Mouse (Mus musculus): Measurements from ENCODE around the gene Hdhd5. TPM values are rescaled to one million over a fixed set of nuclear protein-coding genes. Genes with fewer than 3 reads are reported as not detected.
A peak's percentile ranks its signal among the peaks of the same experiment; 100 is the strongest.

Hdhd5 gene
- polyA plus RNA-seq (2016; fragmentation: Nextera tagmentation; extraction: Ambion mirVana): 22.9 and 24.0 TPM in 2 replicates

DNA sequence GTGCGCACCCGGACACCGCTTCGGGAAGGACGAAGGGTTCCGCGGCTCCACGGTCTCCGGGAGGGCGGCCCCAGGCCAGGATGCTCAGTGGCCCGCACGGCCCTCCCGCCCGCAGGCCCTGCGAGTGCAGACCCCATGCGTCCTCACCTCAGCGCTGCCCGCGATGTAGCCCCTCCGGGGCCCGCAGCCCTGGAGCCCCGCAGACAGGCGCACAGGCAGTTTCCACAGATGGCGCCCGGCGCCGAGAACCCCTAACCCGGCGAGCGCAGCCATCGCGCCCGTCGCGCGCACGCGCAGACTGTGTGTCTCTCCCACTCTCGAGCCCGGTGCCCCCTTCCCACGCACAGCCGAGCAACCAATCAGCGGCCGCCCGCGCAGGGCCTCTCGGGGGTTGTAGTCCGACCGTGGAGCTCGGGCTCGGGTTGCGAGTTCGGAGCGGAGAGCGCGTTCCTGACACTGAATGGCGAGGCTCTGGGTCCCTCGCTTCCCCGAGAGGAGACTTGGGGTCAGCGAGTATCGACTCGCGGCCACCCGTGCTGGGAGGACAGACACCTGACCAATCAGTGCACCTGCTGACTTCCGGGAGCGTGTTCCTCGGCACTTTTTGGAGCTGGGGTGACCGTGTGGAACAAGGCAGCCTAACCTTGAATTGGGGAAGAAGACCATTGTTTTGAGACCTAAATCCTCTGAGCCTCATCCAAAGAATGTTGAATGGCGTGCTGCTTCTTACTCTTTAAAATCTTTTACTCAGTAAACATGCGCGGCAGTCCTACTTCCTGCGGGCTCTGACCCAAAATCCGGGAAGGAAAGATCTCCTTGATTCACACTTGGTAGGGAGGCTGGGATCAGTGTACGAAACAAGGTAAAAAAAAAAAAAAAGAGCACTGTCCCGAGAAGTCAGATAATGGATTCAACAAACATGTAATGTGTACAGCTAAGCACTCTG is at the start of gene Hdhd5:
Hdhd5 (minus strand) TSS at position 300 of the 946 bp plus-strand sequence.
- Histone ChIP-seq H3K4me1 (peaks cover 24% of the 10 kb centered on the region), H3K4me3 (peak within 1 kb of the TSS; percentile 98), H3K36me3 (replicated peaks) (peaks cover 19% of the 10 kb centered on the region; the same call in 1 of the 2 replicates), H3K27ac (replicated peaks) (peak within 1 kb of the TSS; percentile 93), H3K27me3 (replicated peaks; ENCODE audit: low read depth, poor library complexity, severe bottlenecking) (no peaks in the 10 kb centered on the region), H3K9me3 (no peaks in the 10 kb centered on the region)
- WGBS: under 1% methylated on average over 75 of the region's 75 CpGs
- peak; percentile 97 for DNase-seq (ENCODE audit: low spot score)

DNA sequence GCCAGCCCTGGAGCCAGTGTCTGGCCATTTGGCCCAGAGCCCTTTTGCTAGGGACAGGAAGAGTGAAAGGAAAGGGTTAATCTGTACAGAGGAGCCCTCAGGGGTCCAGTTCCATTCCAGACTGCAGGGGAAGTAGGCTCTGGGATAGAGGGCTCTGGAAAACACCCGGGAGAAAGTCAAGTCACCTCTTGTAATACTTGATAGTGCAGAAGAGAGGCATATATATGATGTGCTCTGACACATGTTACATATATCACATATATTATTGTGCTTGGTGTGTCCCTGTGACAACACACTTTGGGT is 49.5 kb upstream of the Hdhd5 start:
- H3K36me3 ChIP-seq (replicated peaks): no peaks in the 10 kb centered on the region

DNA sequence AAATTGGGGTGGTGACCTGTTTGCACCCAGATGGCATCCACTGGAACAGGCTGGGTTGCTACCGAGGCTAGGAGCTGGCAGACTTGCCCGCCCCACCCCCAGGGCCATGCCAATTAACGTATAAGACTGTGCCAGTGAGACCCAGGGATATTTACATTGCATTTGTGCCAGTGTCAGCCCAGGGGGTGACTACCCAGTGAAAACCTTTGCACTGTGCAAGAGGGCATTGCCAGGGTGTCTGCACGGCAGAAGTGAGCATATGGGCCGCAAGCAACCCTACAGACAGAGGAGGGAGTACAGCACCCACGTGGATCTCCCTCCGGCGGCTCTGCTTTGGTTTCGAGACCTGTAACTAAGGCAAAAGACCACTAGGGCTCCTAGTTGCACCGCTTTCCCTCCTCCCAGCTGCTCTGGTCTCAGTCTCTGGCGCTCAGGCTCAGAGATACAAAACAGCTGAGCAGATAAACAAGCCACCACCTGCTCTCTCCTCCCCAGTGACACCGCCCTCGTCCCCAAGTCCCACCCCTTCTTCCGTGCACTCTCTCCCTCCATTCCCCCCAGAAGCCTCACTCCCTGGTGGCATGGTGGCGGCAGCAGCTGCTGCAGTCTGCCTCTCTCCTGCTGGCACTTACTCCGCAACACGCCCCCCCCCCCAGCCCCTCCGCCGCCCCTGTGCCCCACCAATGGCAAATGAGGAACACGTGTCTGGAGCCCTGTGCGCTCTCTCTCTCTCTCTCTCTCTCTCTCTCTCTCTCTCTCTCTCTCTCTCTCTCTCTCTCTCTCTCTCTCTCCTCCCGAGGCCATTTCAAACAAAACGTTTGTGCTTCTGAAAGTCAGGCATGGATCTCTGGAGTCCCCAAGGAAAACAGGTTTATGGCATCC is 49.0 kb upstream of the Hdhd5 start:
- peak overlapping the region; percentile 71 for H3K27ac ChIP-seq (replicated peaks)
- under 1% methylated on average over 23 of the region's 23 CpGs for WGBS
- no peaks in the 10 kb centered on the region for H3K9me3 ChIP-seq
- H3K27me3 ChIP-seq (replicated peaks; ENCODE audit: low read depth, poor library complexity, severe bottlenecking): peaks cover 16% of the 10 kb centered on the region
- H3K4me3 ChIP-seq: peak overlapping the region; percentile 64
- H3K4me1 ChIP-seq: peaks cover 30% of the 10 kb centered on the region
- H3K36me3 ChIP-seq (replicated peaks): no peaks in the 10 kb centered on the region
- peak; percentile 81 for DNase-seq (ENCODE audit: low spot score)

More for the DNA sequence above, 49.5 kb upstream of the Hdhd5 start:
- peak overlapping the region; percentile 64 for H3K4me3 ChIP-seq
- H3K4me1 ChIP-seq: peaks cover 36% of the 10 kb centered on the region
- no peaks in the 10 kb centered on the region for H3K9me3 ChIP-seq
- no peak for DNase-seq (ENCODE audit: low spot score)
- H3K27me3 ChIP-seq (replicated peaks; ENCODE audit: low read depth, poor library complexity, severe bottlenecking): peaks cover 16% of the 10 kb centered on the region
- peak overlapping the region; percentile 71 for H3K27ac ChIP-seq (replicated peaks)
- 3% methylated on average over 1 of the region's 1 CpGs for WGBS

DNA sequence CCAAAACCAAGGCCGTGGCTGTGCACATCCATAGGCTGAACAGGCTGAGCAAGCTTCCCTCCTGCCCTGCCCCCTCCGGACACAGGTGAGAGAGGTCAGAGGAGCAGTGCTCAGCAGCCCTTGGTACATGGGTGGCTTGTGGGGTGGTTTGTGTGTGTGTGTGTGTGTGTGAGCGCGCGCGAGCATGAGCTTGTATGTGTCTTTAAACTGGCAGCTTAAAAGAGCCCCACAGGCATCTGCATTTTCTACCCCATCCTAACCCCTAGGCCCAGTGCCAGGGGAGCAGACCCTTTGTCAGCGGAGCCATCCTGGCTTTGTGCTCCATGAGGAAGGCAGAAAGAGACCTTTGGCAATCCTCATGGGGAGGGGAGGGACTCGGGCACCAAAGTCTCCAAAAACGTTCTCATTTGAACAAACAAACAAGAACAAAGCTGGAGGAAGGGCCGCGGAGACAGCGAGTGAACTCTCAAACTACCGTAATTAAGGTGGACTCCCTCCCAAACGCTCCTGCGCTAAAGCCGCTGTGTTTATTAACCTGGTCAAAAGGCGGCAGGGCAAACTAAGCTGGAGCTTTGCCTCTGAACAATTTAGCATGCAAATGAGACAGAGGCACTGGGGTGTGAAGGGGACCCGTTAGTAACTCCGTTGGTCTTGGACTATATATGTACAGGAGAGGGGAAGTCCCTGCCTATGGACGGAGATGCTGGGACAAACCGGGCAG is 48.2 kb upstream of the Hdhd5 start:
- Histone ChIP-seq H3K9me3 (no peaks in the 10 kb centered on the region), H3K4me3 (peak overlapping the region; percentile 64), H3K27me3 (replicated peaks; ENCODE audit: low read depth, poor library complexity, severe bottlenecking) (peaks cover 16% of the 10 kb centered on the region), H3K4me1 (peaks cover 30% of the 10 kb centered on the region), H3K36me3 (replicated peaks) (no peaks in the 10 kb centered on the region), H3K27ac (replicated peaks) (peak overlapping the region; percentile 71)
- peak; percentile 40 for DNase-seq (ENCODE audit: low spot score)
- 2% methylated on average over 21 of the region's 21 CpGs for WGBS

- DNase-seq (ENCODE audit: low spot score): no peak
- Histone ChIP-seq H3K27ac (replicated peaks) (peak overlapping the region; percentile 71; the same call in 1 of the 2 replicates), H3K9me3 (no peaks in the 10 kb centered on the region), H3K36me3 (replicated peaks) (no peaks in the 10 kb centered on the region), H3K4me3 (no peak overlapping the region), H3K4me1 (peaks cover 30% of the 10 kb centered on the region), H3K27me3 (replicated peaks; ENCODE audit: low read depth, poor library complexity, severe bottlenecking) (peaks cover 16% of the 10 kb centered on the region)
- 47% methylated on average over 5 of the region's 5 CpGs for WGBS
Measured at GRCm38 (mm10) chr6:120578471-120578870, 47.4 kb upstream of the Hdhd5 start.

GRCm38 (mm10) chr6:120572372-120572771 is 41.3 kb upstream of the Hdhd5 start:
- no peaks in the 10 kb centered on the region for H3K36me3 ChIP-seq (replicated peaks)
- 65% methylated on average over 1 of the region's 1 CpGs for WGBS
- no peak overlapping the region for H3K27ac ChIP-seq (replicated peaks)
- H3K4me3 ChIP-seq: no peak overlapping the region
- no peak for DNase-seq (ENCODE audit: low spot score)
- H3K4me1 ChIP-seq: peaks cover 4% of the 10 kb centered on the region
- no peaks in the 10 kb centered on the region; the same call in 1 of the 2 replicates for H3K27me3 ChIP-seq (replicated peaks; ENCODE audit: low read depth, poor library complexity, severe bottlenecking)
- H3K9me3 ChIP-seq: no peaks in the 10 kb centered on the region

DNA sequence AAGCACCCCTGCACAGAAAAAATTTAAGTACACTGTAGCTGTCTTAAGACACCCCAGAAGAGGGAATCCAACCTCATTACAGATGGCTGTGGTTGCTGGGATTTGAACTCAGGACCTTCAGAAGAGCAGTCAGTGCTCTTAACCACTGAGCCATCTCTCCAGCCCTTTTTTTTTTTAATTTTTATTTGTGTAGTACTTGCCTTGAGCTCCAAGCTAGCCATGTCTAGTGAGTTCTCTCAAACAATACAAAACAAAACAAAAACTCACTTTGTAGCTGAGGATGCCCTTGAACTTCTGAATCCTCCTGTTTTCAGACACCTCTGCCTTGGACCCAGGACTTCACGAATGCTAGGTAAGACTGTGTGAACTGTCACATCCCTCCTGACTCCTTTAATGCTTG is 37.1 kb upstream of the Hdhd5 start:
- Histone ChIP-seq H3K9me3 (no peaks in the 10 kb centered on the region), H3K27ac (replicated peaks) (no peak overlapping the region), H3K4me3 (no peak overlapping the region), H3K36me3 (replicated peaks) (no peaks in the 10 kb centered on the region), H3K4me1 (peaks cover 9% of the 10 kb centered on the region), H3K27me3 (replicated peaks; ENCODE audit: low read depth, poor library complexity, severe bottlenecking) (no peaks in the 10 kb centered on the region)
- no peak for DNase-seq (ENCODE audit: low spot score)
- WGBS: 70% methylated on average over 1 of the region's 1 CpGs

GRCm38 (mm10) chr6:120566911-120567909 is 36.1 kb upstream of the Hdhd5 start:
- H3K4me3 ChIP-seq: no peak overlapping the region
- no peaks in the 10 kb centered on the region for H3K9me3 ChIP-seq
- no peaks in the 10 kb centered on the region for H3K27me3 ChIP-seq (replicated peaks; ENCODE audit: low read depth, poor library complexity, severe bottlenecking)
- no peaks in the 10 kb centered on the region for H3K36me3 ChIP-seq (replicated peaks)
- peak overlapping the region; percentile 61; the same call in 1 of the 2 replicates for H3K27ac ChIP-seq (replicated peaks)
- peaks cover 9% of the 10 kb centered on the region for H3K4me1 ChIP-seq
- 64% methylated on average over 18 of the region's 18 CpGs for WGBS
- no peak for DNase-seq (ENCODE audit: low spot score)

- Histone ChIP-seq H3K9me3 (no peaks in the 10 kb centered on the region), H3K27me3 (replicated peaks; ENCODE audit: low read depth, poor library complexity, severe bottlenecking) (no peaks in the 10 kb centered on the region), H3K4me3 (no peak overlapping the region), H3K36me3 (replicated peaks) (no peaks in the 10 kb centered on the region), H3K27ac (replicated peaks) (no peak overlapping the region), H3K4me1 (peaks cover 7% of the 10 kb centered on the region)
- no peak for DNase-seq (ENCODE audit: low spot score)
- WGBS: 91% methylated on average over 8 of the region's 8 CpGs
Measured at GRCm38 (mm10) chr6:120556641-120557040, 25.5 kb upstream of the Hdhd5 start.

GRCm38 (mm10) chr6:120555983-120556567 is 25.0 kb upstream of the Hdhd5 start:
- H3K36me3 ChIP-seq (replicated peaks): no peaks in the 10 kb centered on the region
- H3K27ac ChIP-seq (replicated peaks): no peak overlapping the region
- DNase-seq (ENCODE audit: low spot score): no peak
- no peaks in the 10 kb centered on the region for H3K27me3 ChIP-seq (replicated peaks; ENCODE audit: low read depth, poor library complexity, severe bottlenecking)
- H3K4me3 ChIP-seq: no peak overlapping the region
- peaks cover 12% of the 10 kb centered on the region for H3K4me1 ChIP-seq
- WGBS: 93% methylated on average over 6 of the region's 6 CpGs
- H3K9me3 ChIP-seq: no peaks in the 10 kb centered on the region

DNA sequence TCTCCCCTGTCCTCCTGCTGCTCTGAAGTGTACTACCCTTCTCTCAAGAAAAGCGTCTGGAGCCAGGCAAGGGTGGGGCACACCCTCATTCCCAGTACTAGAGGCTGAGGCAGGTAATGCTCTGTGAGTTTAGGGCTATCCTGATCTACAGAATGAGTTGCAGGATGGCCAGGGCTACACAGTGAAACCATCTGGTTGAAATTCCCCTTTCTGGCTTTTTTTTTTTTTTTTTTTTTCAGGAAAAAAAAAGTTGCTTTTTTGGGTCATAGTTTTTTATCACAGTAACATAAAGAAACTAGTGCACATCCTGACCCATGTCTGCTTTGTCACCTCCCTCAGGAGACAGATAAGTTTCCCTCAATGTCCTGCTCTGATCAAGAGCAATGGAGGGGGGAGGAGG is 24.0 kb upstream of the Hdhd5 start:
- 73% methylated on average over 1 of the region's 1 CpGs for WGBS
- H3K27ac ChIP-seq (replicated peaks): no peak overlapping the region
- no peak for DNase-seq (ENCODE audit: low spot score)

More for the DNA sequence above, 24.0 kb upstream of the Hdhd5 start:
- no peaks in the 10 kb centered on the region for H3K36me3 ChIP-seq (replicated peaks)
- no peaks in the 10 kb centered on the region for H3K27me3 ChIP-seq (replicated peaks; ENCODE audit: low read depth, poor library complexity, severe bottlenecking)
- no peak overlapping the region for H3K4me3 ChIP-seq
- peaks cover 22% of the 10 kb centered on the region for H3K4me1 ChIP-seq
- H3K9me3 ChIP-seq: no peaks in the 10 kb centered on the region

All from embryonic facial prominence, embryonic 10.5 days (tissue).